Mouse (Mus musculus): ENCODE data around the gene Shc4. TPM values are rescaled to one million over a fixed set of nuclear protein-coding genes. Genes with fewer than 3 reads are reported as not detected.
A peak's percentile ranks its signal among the peaks of the same experiment; 100 is the strongest.

Shc4 gene
- polyA plus RNA-seq, 1 experiment from 2014 or later = 1.2 TPM

DNA sequence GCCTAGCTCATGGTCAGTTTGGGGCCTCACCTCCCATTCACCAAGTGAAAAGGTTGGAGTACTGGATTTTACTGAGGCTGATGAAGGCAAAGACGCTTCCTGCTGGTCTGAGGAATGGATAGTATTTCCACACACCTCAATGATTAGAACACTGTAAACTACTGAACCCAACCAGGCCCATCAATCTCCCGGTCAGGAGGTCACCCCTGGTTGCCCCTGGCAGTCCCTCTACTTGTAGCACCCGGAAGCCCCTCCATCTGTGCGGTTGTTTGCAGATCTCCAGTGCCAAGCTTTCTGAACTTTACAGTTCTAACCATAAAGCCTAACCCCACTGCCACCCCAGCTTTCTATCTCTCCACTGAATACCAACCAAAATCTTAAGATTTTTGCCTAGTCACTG, 62.8 kb downstream of the Shc4 start:
- ATAC-seq (replicated peaks; ENCODE audit: insufficient number of reproducible peaks, low FRiP score, low TSS enrichment) = no peak
- Histone ChIP-seq H3K36me3 (ENCODE audit: control insufficient read depth, insufficient read depth, low read length) (no peaks in the 10 kb centered on the region), H3K9ac (ENCODE audit: low read depth, low read length) (peak overlapping the region; percentile 50), H3K4me3 (ENCODE audit: low read depth, low read length) (peak overlapping the region; percentile 30; the same call in 1 of the 2 replicates), H3K27ac (ENCODE audit: low read depth, low read length) (no peak overlapping the region), H3K27me3 (ENCODE audit: control insufficient read depth, insufficient read depth, low read length) (no peaks in the 10 kb centered on the region), H3K9me3 (replicated peaks; ENCODE audit: control insufficient read depth, low read length) (no peaks in the 10 kb centered on the region), H3K4me2 (peak overlapping the region; percentile 60), H3K4me1 (ENCODE audit: control insufficient read depth, insufficient read depth, low read length) (0 out of 2 replicates have a peak, but pooled peaks cover 5% of the 10 kb centered on the region)
- WGBS (ENCODE audit: insufficient replicate concordance) = 57% methylated on average over 4 of the region's 4 CpGs

DNA sequence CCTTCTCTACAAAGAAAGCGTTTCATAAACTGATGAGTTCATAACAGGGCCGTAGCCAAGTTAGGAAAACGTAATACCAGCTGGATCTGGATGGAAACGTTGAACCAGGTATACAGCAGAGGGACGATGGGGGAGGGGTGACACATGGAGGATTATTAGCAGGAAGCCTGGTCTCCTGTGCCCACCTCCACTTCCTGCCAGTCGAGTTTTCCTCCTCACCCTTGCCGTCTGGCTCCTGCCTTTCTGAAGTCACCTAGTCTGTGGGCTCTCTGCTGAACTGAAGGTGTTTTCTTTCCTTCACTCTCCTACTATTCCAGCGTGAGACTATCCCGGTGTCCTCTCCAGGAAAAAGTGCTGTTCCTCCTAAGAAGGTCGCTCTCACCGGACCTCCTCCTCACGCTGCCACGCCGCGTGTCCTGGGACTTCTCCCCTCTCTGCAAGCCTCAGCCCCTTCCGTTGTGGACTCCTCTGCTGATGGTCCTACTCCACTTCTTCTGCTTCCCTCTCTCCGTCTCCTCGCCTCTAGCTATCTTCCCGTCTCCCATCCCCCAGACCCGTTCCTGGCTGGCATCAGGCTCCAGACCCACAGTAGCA, 63.3 kb downstream of the Shc4 start:
- H3K9ac ChIP-seq (ENCODE audit: low read depth, low read length) = peak overlapping the region; percentile 50
- peak overlapping the region; percentile 60 for H3K4me2 ChIP-seq
- no peaks in the 10 kb centered on the region for H3K27me3 ChIP-seq (ENCODE audit: control insufficient read depth, insufficient read depth, low read length)
- ATAC-seq (replicated peaks; ENCODE audit: insufficient number of reproducible peaks, low FRiP score, low TSS enrichment) = no peak
- 28% methylated on average over 20 of the region's 20 CpGs for WGBS (ENCODE audit: insufficient replicate concordance)
- no peak overlapping the region for H3K27ac ChIP-seq (ENCODE audit: low read depth, low read length)
- H3K4me1 ChIP-seq (ENCODE audit: control insufficient read depth, insufficient read depth, low read length) = 0 out of 2 replicates have a peak, but pooled peaks cover 5% of the 10 kb centered on the region
- H3K36me3 ChIP-seq (ENCODE audit: control insufficient read depth, insufficient read depth, low read length) = no peaks in the 10 kb centered on the region
- H3K9me3 ChIP-seq (replicated peaks; ENCODE audit: control insufficient read depth, low read length) = no peaks in the 10 kb centered on the region
- peak overlapping the region; percentile 30 for H3K4me3 ChIP-seq (ENCODE audit: low read depth, low read length)

DNA sequence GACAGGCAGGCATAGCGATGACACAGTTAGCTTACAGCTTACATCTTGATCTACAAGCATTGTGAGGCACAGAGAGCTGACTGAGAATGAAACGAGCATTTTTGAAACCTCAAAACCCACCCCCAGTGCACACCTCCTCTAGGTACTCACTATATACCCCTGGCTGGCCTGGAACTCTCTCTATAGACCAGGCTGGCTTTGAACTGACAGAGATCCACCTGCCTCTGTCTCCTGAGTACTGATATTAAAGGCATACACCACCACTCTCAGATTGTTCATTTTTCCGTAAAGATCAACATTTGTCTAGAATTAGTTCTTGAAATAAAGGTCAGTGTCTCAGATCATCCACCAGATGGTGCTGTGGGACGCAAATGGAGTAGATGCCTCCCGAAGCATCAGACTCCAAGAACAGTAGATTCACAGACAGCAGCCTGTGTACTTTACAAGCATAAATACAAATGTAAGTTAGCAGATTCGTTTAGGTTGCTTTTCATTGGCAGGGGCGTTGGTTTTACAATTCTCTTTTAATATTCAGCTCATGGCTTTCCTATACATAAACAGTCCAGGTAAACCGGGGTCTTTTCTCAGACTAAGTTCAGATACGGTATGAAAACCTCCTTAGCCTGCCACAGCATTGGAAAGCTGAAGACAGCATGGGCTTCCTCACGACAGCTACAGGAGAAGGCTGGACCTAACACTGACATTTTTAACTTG, 64.0 kb downstream of the Shc4 start:
- no peaks in the 10 kb centered on the region for H3K36me3 ChIP-seq (ENCODE audit: control insufficient read depth, insufficient read depth, low read length)
- peak overlapping the region; percentile 30 for H3K4me3 ChIP-seq (ENCODE audit: low read depth, low read length)
- WGBS (ENCODE audit: insufficient replicate concordance) = 15% methylated on average over 10 of the region's 10 CpGs
- H3K4me2 ChIP-seq = peak overlapping the region; percentile 60
- peak overlapping the region; percentile 50 for H3K9ac ChIP-seq (ENCODE audit: low read depth, low read length)
- 0 out of 2 replicates have a peak, but pooled peaks have one; percentile 39 for ATAC-seq (replicated peaks; ENCODE audit: insufficient number of reproducible peaks, low FRiP score, low TSS enrichment)
- 0 out of 2 replicates have a peak, but pooled peaks cover 5% of the 10 kb centered on the region for H3K4me1 ChIP-seq (ENCODE audit: control insufficient read depth, insufficient read depth, low read length)
- no peaks in the 10 kb centered on the region for H3K27me3 ChIP-seq (ENCODE audit: control insufficient read depth, insufficient read depth, low read length)
- no peaks in the 10 kb centered on the region for H3K9me3 ChIP-seq (replicated peaks; ENCODE audit: control insufficient read depth, low read length)
- no peak overlapping the region for H3K27ac ChIP-seq (ENCODE audit: low read depth, low read length)

DNA sequence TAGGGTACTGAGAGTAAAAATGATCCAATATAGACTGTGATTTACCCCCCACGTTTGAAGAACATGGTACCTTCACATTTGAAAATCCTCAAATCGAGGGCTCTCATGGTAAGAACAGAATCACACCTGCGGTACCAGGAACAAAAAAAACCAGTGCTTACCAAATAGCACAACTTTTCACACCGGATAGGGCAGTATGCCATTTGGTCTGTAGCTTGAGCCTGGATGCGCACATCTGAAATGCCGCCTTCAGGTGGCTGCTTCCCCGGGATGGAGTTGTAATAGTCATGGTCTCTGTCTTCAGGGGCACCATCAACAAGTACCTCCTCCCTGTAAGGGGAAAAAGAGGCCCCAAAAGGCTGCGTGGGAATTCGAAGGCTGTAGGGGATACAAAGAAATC, 68.6 kb downstream of the Shc4 start:
- Histone ChIP-seq H3K36me3 (ENCODE audit: control insufficient read depth, insufficient read depth, low read length) (no peaks in the 10 kb centered on the region), H3K9ac (ENCODE audit: low read depth, low read length) (no peak overlapping the region), H3K4me3 (ENCODE audit: low read depth, low read length) (no peak overlapping the region), H3K9me3 (replicated peaks; ENCODE audit: control insufficient read depth, low read length) (no peaks in the 10 kb centered on the region), H3K27me3 (ENCODE audit: control insufficient read depth, insufficient read depth, low read length) (no peaks in the 10 kb centered on the region), H3K4me2 (no peak overlapping the region), H3K4me1 (ENCODE audit: control insufficient read depth, insufficient read depth, low read length) (no peaks in the 10 kb centered on the region), H3K27ac (ENCODE audit: low read depth, low read length) (no peak overlapping the region)
- 83% methylated on average over 9 of the region's 9 CpGs for WGBS (ENCODE audit: insufficient replicate concordance)
- no peak for ATAC-seq (replicated peaks; ENCODE audit: insufficient number of reproducible peaks, low FRiP score, low TSS enrichment)

GRCm38 (mm10) chr2:125653286-125653685, 70.7 kb downstream of the Shc4 start:
- 88% methylated on average over 2 of the region's 2 CpGs for WGBS (ENCODE audit: insufficient replicate concordance)
- H3K4me2 ChIP-seq = no peak overlapping the region
- H3K4me1 ChIP-seq (ENCODE audit: control insufficient read depth, insufficient read depth, low read length) = no peaks in the 10 kb centered on the region
- H3K27ac ChIP-seq (ENCODE audit: low read depth, low read length) = no peak overlapping the region
- H3K4me3 ChIP-seq (ENCODE audit: low read depth, low read length) = no peak overlapping the region
- no peak for ATAC-seq (replicated peaks; ENCODE audit: insufficient number of reproducible peaks, low FRiP score, low TSS enrichment)
- H3K36me3 ChIP-seq (ENCODE audit: control insufficient read depth, insufficient read depth, low read length) = no peaks in the 10 kb centered on the region
- no peaks in the 10 kb centered on the region for H3K9me3 ChIP-seq (replicated peaks; ENCODE audit: control insufficient read depth, low read length)
- H3K9ac ChIP-seq (ENCODE audit: low read depth, low read length) = no peak overlapping the region
- H3K27me3 ChIP-seq (ENCODE audit: control insufficient read depth, insufficient read depth, low read length) = no peaks in the 10 kb centered on the region

GRCm38 (mm10) chr2:125651563-125651962, 72.4 kb downstream of the Shc4 start:
- no peak overlapping the region for H3K9ac ChIP-seq (ENCODE audit: low read depth, low read length)
- H3K9me3 ChIP-seq (replicated peaks; ENCODE audit: control insufficient read depth, low read length) = no peaks in the 10 kb centered on the region
- H3K4me2 ChIP-seq = no peak overlapping the region
- H3K27ac ChIP-seq (ENCODE audit: low read depth, low read length) = no peak overlapping the region
- ATAC-seq (replicated peaks; ENCODE audit: insufficient number of reproducible peaks, low FRiP score, low TSS enrichment) = no peak
- H3K4me1 ChIP-seq (ENCODE audit: control insufficient read depth, insufficient read depth, low read length) = 0 out of 2 replicates have a peak, but pooled peaks cover 5% of the 10 kb centered on the region
- no peaks in the 10 kb centered on the region for H3K36me3 ChIP-seq (ENCODE audit: control insufficient read depth, insufficient read depth, low read length)
- 75% methylated on average over 8 of the region's 8 CpGs for whole genome bisulfite sequencing (ENCODE audit: insufficient replicate concordance)
- no peak overlapping the region for H3K4me3 ChIP-seq (ENCODE audit: low read depth, low read length)
- no peaks in the 10 kb centered on the region for H3K27me3 ChIP-seq (ENCODE audit: control insufficient read depth, insufficient read depth, low read length)

- no peak overlapping the region for H3K27ac ChIP-seq (ENCODE audit: low read depth, low read length)
- H3K4me1 ChIP-seq (ENCODE audit: control insufficient read depth, insufficient read depth, low read length) = 0 out of 2 replicates have a peak, but pooled peaks cover 5% of the 10 kb centered on the region
- H3K4me3 ChIP-seq (ENCODE audit: low read depth, low read length) = no peak overlapping the region
- no peaks in the 10 kb centered on the region for H3K36me3 ChIP-seq (ENCODE audit: control insufficient read depth, insufficient read depth, low read length)
- no peak overlapping the region for H3K4me2 ChIP-seq
- ATAC-seq (replicated peaks; ENCODE audit: insufficient number of reproducible peaks, low FRiP score, low TSS enrichment) = no peak
- no peaks in the 10 kb centered on the region for H3K27me3 ChIP-seq (ENCODE audit: control insufficient read depth, insufficient read depth, low read length)
- no peaks in the 10 kb centered on the region for H3K9me3 ChIP-seq (replicated peaks; ENCODE audit: control insufficient read depth, low read length)
- 84% methylated on average over 14 of the region's 14 CpGs for WGBS (ENCODE audit: insufficient replicate concordance)
- no peak overlapping the region for H3K9ac ChIP-seq (ENCODE audit: low read depth, low read length)
Observed at GRCm38 (mm10) chr2:125650742-125651352, 73.1 kb downstream of the Shc4 start.

DNA sequence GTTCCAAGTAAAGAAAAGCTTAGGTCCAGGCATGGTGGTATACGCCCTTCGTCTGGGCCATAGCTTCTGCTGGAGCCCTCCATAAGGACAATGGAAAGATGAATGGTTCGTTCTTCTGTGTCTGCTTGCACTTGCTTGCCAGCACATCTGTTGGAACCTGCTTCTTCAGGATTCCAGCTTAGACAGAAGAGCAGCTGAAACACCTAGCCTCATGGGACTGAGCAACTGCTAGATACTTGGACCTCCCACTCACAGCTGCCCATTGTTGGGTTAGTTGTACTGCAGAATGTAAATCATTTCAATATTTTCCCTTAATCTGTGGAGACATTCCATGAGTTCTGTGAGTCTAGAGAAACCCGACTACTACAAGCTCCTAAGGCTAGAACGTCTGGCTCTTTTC, 73.9 kb downstream of the Shc4 start:
- no peaks in the 10 kb centered on the region for H3K27me3 ChIP-seq (ENCODE audit: control insufficient read depth, insufficient read depth, low read length)
- 0 out of 2 replicates have a peak, but pooled peaks cover 5% of the 10 kb centered on the region for H3K4me1 ChIP-seq (ENCODE audit: control insufficient read depth, insufficient read depth, low read length)
- no peak overlapping the region for H3K27ac ChIP-seq (ENCODE audit: low read depth, low read length)
- H3K9me3 ChIP-seq (replicated peaks; ENCODE audit: control insufficient read depth, low read length) = no peaks in the 10 kb centered on the region
- H3K4me3 ChIP-seq (ENCODE audit: low read depth, low read length) = no peak overlapping the region
- WGBS (ENCODE audit: insufficient replicate concordance) = 83% methylated on average over 5 of the region's 5 CpGs
- no peak overlapping the region for H3K9ac ChIP-seq (ENCODE audit: low read depth, low read length)
- H3K4me2 ChIP-seq = no peak overlapping the region
- no peak for ATAC-seq (replicated peaks; ENCODE audit: insufficient number of reproducible peaks, low FRiP score, low TSS enrichment)
- no peaks in the 10 kb centered on the region for H3K36me3 ChIP-seq (ENCODE audit: control insufficient read depth, insufficient read depth, low read length)

Data from heart, embryonic 11.5 days (tissue).